Mouse (Mus musculus) small intestine, adult 2 months (tissue): ENCODE measurements around the gene Faah. TPM values are rescaled to one million over a fixed set of nuclear protein-coding genes. Genes with fewer than 3 reads are reported as not detected.

ENCODE experiments used
- H3K27ac ChIP-seq: fragments of 200-500 bp; 2 replicates; pipeline ENCODE4 v1.5.1; 2012; ENCODE audit warnings: low read depth, low read length, control low read depth, inconsistent platforms; ENCODE audit not compliant: insufficient read depth
- H3K27me3 ChIP-seq: fragments of 200-500 bp; 2 replicates; pipeline ENCODE4 v1.6.1; 2012; ENCODE audit warnings: mild to moderate bottlenecking, moderate library complexity, low read length, inconsistent platforms; ENCODE audit not compliant: control insufficient read depth, insufficient read depth
- H3K36me3 ChIP-seq: fragments of 200-500 bp; 2 replicates; pipeline ENCODE4 v1.6.1; 2012; ENCODE audit warnings: mild to moderate bottlenecking, low read length, control low read depth, inconsistent platforms; ENCODE audit not compliant: control insufficient read depth, insufficient read depth
- H3K4me1 ChIP-seq: fragments of 200-500 bp; 2 replicates; pipeline ENCODE4 v1.6.1; 2012; ENCODE audit warnings: low read length, inconsistent platforms, mixed read lengths; ENCODE audit not compliant: control insufficient read depth, insufficient read depth, insufficient read length
- H3K4me3 ChIP-seq: fragments of 200-500 bp; 2 replicates; pipeline ENCODE4 v1.5.1; 2012; ENCODE audit warnings: low read depth, mild to moderate bottlenecking, control low read depth, inconsistent platforms, low read length, moderate library complexity
- CTCF ChIP-seq: fragments of 200-500 bp; IDR thresholded peaks from 2 replicates; pipeline ENCODE4 v1.5.1; 2012; ENCODE audit warnings: low read depth, mild to moderate bottlenecking, control low read depth, inconsistent platforms, low read length, moderate library complexity, mixed read lengths; ENCODE audit not compliant: insufficient replicate concordance, insufficient read length; ENCODE audit errors: extremely low read depth
- POLR2A ChIP-seq: fragments of 200-500 bp; IDR thresholded peaks from 2 replicates; pipeline ENCODE4 v1.6.1; 2012; ENCODE audit warnings: low read depth, mild to moderate bottlenecking, control low read depth, inconsistent platforms, low read length, moderate library complexity
- WGBS: fragments of 180-500 bp; shearing (Covaris S2); methylation state at CpG from one replicate; pipeline ENCODE4 v1.1.7; 2018; 5-methylcytosine and 5-hydroxymethylcytosine counted together
- polyA plus RNA-seq: library from polyadenylated mRNA; depleted of rRNA; stranded (reverse); fragments of >200 nt; gene quantifications from 2 replicates; pipeline ENCODE4 v1.2.3, GENCODE M21; 2012

The Faah gene
- polyA plus RNA-seq, 1 experiment = 89.2 TPM

- TF ChIP-seq CTCF (peak; percentile 76; the same call in 1 of the 2 replicates), POLR2A (no peak)
- Histone ChIP-seq H3K4me1 (no peaks in the 10 kb centered on the region), H3K27me3 (peaks cover 37% of the 10 kb centered on the region), H3K27ac (no peak overlapping the region), H3K36me3 (no peaks in the 10 kb centered on the region), H3K4me3 (no peak overlapping the region)
- WGBS = 13% methylated on average over 6 of the region's 6 CpGs
Observed at GRCm38 (mm10) chr4:115952758-115953157, 65.0 kb downstream of the Faah start.

- peaks cover 1% of the 10 kb centered on the region; the same call in 1 of the 2 replicates for H3K4me1 ChIP-seq
- no peak overlapping the region for H3K27ac ChIP-seq
- 3% methylated on average over 40 of the region's 41 CpGs for WGBS
- H3K4me3 ChIP-seq = no peak overlapping the region
- no peak for TF ChIP-seq POLR2A
- TF ChIP-seq CTCF = no peak
- H3K36me3 ChIP-seq = no peaks in the 10 kb centered on the region
- peaks cover 64% of the 10 kb centered on the region for H3K27me3 ChIP-seq
Observed at GRCm38 (mm10) chr4:115943669-115944314, 73.9 kb downstream of the Faah start.

- H3K4me1 ChIP-seq = peaks cover 13% of the 10 kb centered on the region
- no peaks in the 10 kb centered on the region for H3K36me3 ChIP-seq
- no peak for TF ChIP-seq CTCF
- no peak for TF ChIP-seq POLR2A
- H3K27me3 ChIP-seq = peaks cover 87% of the 10 kb centered on the region
- H3K27ac ChIP-seq = no peak overlapping the region
- WGBS = 19% methylated on average over 9 of the region's 9 CpGs
- H3K4me3 ChIP-seq = no peak overlapping the region
Observed at GRCm38 (mm10) chr4:115941242-115941820, 76.4 kb downstream of the Faah start.

GRCm38 (mm10) chr4:115940681-115941080 is 77.0 kb downstream of the Faah start:
- Histone ChIP-seq H3K4me1 (peaks cover 13% of the 10 kb centered on the region), H3K36me3 (no peaks in the 10 kb centered on the region), H3K27me3 (peaks cover 92% of the 10 kb centered on the region), H3K4me3 (no peak overlapping the region), H3K27ac (no peak overlapping the region)
- WGBS = 13% methylated on average over 3 of the region's 3 CpGs
- TF ChIP-seq POLR2A (no peak), CTCF (no peak)

DNA sequence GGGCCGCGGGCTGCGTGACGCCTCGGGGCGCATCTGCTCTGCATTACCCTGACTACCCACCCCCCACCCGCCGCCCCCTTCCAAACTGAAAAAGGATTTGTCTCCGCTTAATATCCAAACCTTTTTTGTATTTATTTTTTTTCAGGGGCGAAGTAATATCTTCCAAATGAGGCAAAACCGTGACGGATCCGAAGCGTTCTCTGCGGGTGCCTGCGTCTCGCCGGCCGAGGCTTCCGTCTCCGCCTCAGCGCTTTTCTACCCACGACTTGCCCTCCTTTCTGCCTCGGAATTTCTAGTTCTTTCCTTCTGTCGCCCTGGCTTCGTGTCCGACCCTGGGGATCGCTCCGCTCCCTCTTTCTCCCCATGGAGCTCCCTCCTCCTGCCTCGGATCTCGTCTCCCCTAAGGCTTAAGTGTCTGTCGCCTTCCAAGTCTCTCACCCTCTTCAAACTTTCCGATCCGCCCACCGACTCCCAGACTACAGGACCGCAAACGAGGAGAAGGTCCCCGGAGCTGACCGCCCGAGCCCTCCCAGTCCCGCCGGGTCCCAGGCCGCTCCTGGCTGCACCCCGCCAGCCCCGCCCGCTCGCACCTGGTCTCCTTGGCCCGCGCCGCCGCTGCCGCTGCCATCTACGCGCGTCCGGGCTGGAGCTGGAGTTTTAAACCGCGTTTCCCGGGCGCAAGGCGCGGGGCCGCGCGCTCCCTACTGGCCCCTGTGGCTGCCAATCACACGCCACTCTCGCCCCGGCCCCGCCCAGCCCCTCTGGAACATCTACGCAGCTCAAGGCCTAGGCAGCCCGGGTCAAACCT is 78.2 kb downstream of the Faah start, which contains the start of gene Dmbx1:
Gene Dmbx1 (minus strand): TSS at position 632 of the 808 bp plus-strand sequence.
- 1% methylated on average over 71 of the region's 71 CpGs for WGBS
- H3K4me3 ChIP-seq = peak within 1 kb of the TSS; percentile 23
- H3K4me1 ChIP-seq = peaks cover 13% of the 10 kb centered on the region
- no peak within 1 kb of the TSS for H3K27ac ChIP-seq
- peaks cover 93% of the 10 kb centered on the region for H3K27me3 ChIP-seq
- no peaks in the 10 kb centered on the region for H3K36me3 ChIP-seq
- TF ChIP-seq POLR2A (no peak), CTCF (no peak)

DNA sequence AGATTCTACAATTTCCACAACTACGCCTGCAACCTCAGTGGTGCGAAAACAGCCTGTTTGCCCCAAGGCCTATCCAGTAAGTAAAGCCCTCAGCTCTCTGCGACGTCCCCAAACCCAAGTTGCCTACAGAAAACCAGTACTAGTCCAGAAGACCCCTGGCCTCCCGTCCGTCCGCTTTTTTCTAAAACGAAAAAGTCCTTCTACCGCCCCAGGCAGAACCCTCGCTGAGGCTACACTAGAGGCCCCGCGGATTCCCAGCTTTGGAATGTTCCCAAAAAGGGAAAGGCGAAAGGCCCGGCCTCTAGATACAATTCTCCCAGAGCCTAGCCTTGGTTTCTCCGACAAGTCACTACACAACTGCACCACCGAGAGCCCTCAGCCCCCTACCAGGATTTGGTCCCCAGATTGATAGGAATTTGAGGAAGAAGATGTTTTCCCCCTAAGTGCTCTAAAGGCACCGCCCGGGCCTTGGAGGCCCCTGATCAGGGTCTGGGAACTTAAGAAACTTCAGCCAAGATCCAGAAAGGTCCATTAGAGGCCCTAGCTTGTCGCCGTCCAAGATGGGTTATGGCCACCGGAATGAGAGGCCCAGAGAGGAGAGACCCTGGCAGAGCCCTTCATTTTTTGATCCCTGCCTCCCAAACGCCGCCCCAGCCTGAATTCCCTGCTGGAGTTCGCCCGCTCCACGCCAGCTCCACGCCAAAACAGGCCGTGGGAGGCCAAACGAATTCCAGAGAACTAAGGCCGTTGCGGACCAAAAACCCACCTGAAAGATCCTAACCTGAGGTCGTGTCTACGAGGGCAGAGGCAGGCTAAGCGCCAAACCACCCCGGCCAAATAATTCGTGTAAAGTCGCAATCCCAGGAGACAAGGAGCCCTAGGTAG is 79.2 kb downstream of the Faah start:
- no peak overlapping the region for H3K27ac ChIP-seq
- H3K4me3 ChIP-seq = no peak overlapping the region
- no peaks in the 10 kb centered on the region for H3K36me3 ChIP-seq
- TF ChIP-seq POLR2A (no peak), CTCF (no peak)
- peaks cover 93% of the 10 kb centered on the region for H3K27me3 ChIP-seq
- 8% methylated on average over 37 of the region's 37 CpGs for WGBS
- H3K4me1 ChIP-seq = peaks cover 13% of the 10 kb centered on the region
